Mouse (Mus musculus) forebrain, postnatal 0 days (tissue): ENCODE measurements around the gene Osbpl10. TPM values are rescaled to one million over a fixed set of nuclear protein-coding genes. Genes with fewer than 3 reads are reported as not detected.

Experiments used
- ATAC-seq: fragments of 200-750 bp; cut with Nextera tagmentation; 2 replicates; pipeline ENCODE4 v1.8.0; 2017; ENCODE audit warnings: mild to moderate bottlenecking, moderate library complexity
- DNase-seq: peaks from one replicate; pipeline ENCODE4 v3.0.0-alpha.2; 2015
- H3K27ac ChIP-seq: fragments of 300-500 bp; sonication (generic); 2 replicates; pipeline ENCODE4 v1.5.1; 2014; ENCODE audit warnings: low read depth, mild to moderate bottlenecking, antibody characterized with exemption, low read length, moderate library complexity, mixed read lengths
- H3K27me3 ChIP-seq: fragments of 300-500 bp; sonication (generic); 2 replicates; pipeline ENCODE4 v1.6.1; 2014; ENCODE audit warnings: mild to moderate bottlenecking, low read length, mixed read lengths; ENCODE audit not compliant: insufficient read depth
- H3K36me3 ChIP-seq: fragments of 300-500 bp; sonication (generic); 2 replicates; pipeline ENCODE4 v1.6.1; 2014; ENCODE audit warnings: mild to moderate bottlenecking, moderate library complexity; ENCODE audit not compliant: insufficient read depth
- H3K4me1 ChIP-seq: fragments of 300-500 bp; sonication (generic); 2 replicates; pipeline ENCODE4 v1.6.1; 2014; ENCODE audit warnings: antibody characterized with exemption; ENCODE audit not compliant: insufficient read depth
- H3K4me2 ChIP-seq: fragments of 300-500 bp; sonication (generic); 2 replicates; pipeline ENCODE4 v1.6.1; 2014; ENCODE audit warnings: low read depth, mild to moderate bottlenecking, moderate library complexity
- H3K4me3 ChIP-seq: fragments of 300-500 bp; sonication (generic); 2 replicates; pipeline ENCODE4 v1.5.1; 2014; ENCODE audit warnings: low read depth, low read length, mixed read lengths
- H3K9ac ChIP-seq: fragments of 300-500 bp; sonication (generic); 2 replicates; pipeline ENCODE4 v1.6.1; 2014; ENCODE audit warnings: mild to moderate bottlenecking
- H3K9me3 ChIP-seq: fragments of 300-500 bp; sonication (generic); 2 replicates; pipeline ENCODE4 v1.6.1; 2016; ENCODE audit warnings: low read length
- CTCF ChIP-seq: sonication (generic); IDR thresholded peaks from 2 replicates; pipeline ENCODE4 v1.5.1; 2016; ENCODE audit warnings: antibody characterized with exemption, control low read depth, low read depth
- WGBS: fragments of 180-500 bp; shearing (Covaris S2); extraction: QIAGEN DNeasy Blood & Tissue Kit; methylation state at CpG from one replicate; pipeline ENCODE4 v1.1.7; 2014; 5-methylcytosine and 5-hydroxymethylcytosine counted together
- polyA plus RNA-seq: library from polyadenylated mRNA; unstranded; fragments of >200 nt; fragmentation: Nextera tagmentation; extraction: Ambion mirVana; gene quantifications from 2 replicates; pipeline ENCODE4 v1.2.1, GENCODE M21; 2015
- total RNA-seq: library from RNA; depleted of rRNA; stranded (reverse); fragments of >200 nt; gene quantifications from 2 replicates; pipeline ENCODE4 v1.2.3, GENCODE M21; 2014

The Osbpl10 gene
- total and polyA plus RNA-seq, 2 experiments from 2014 or later, result 3.0 to 22.4 TPM

DNA sequence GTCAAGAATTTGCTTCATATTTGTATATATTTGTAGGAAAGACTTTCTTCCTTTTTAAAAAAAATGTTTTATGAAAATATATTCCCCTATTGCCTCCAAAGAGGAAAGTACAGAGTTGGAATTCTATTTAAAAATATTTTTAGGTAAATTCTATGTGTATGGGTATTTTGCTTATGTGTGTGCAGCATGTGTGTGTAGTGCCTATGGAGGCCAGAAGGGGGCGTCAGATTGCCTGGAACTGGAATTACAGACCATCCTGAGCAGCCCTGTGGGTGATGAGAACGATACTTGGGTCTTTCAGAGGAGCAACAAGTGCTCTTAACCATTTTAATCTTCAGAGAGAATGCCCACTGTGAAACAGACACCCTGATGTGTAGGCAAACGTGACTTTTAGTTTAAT, 132.3 kb downstream of the Osbpl10 start:
- Histone ChIP-seq H3K36me3 (no peaks in the 10 kb centered on the region), H3K4me3 (no peak overlapping the region), H3K9me3 (no peaks in the 10 kb centered on the region), H3K4me2 (no peak overlapping the region), H3K9ac (no peak overlapping the region), H3K27ac (no peak overlapping the region), H3K27me3 (no peaks in the 10 kb centered on the region), H3K4me1 (no peaks in the 10 kb centered on the region)
- DNase-seq (no peak), ATAC-seq (no peak)
- 57% methylated on average over 3 of the region's 3 CpGs for WGBS
- TF ChIP-seq CTCF, result no peak

DNA sequence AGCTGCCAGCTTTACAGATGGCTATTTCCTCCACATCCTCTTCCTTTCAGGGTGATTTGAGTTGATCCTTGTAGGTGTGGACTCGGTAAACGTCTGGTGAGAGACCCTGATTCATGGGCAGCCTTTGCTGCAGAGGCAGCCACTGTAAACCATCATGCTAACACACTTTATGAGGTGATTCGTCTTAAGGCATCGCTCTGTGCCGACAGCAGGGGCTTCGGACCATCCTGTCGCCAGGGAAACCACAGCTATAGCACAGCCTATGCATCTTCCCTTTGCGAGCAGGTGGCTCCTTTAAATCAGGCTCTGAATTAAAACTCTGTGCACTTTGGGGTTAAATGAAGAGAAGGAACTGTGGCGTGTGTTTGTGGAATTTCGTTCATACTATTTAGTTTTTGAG, 138.9 kb downstream of the Osbpl10 start:
- WGBS, result 74% methylated on average over 10 of the region's 10 CpGs
- H3K4me1 ChIP-seq, result no peaks in the 10 kb centered on the region
- TF ChIP-seq CTCF, result no peak
- H3K27me3 ChIP-seq, result no peaks in the 10 kb centered on the region
- no peaks in the 10 kb centered on the region for H3K9me3 ChIP-seq
- no peak overlapping the region for H3K4me3 ChIP-seq
- no peak overlapping the region for H3K27ac ChIP-seq
- H3K9ac ChIP-seq, result no peak overlapping the region
- no peaks in the 10 kb centered on the region for H3K36me3 ChIP-seq
- H3K4me2 ChIP-seq, result no peak overlapping the region
- DNase-seq, result no peak
- ATAC-seq, result no peak

- WGBS, result 47% methylated on average over 5 of the region's 5 CpGs
- Histone ChIP-seq H3K4me1 (no peaks in the 10 kb centered on the region), H3K9ac (no peak overlapping the region), H3K9me3 (no peaks in the 10 kb centered on the region), H3K27me3 (no peaks in the 10 kb centered on the region), H3K4me2 (no peak overlapping the region), H3K27ac (no peak overlapping the region), H3K4me3 (no peak overlapping the region), H3K36me3 (no peaks in the 10 kb centered on the region)
- DNase-seq (no peak), ATAC-seq (no peak)
- no peak for TF ChIP-seq CTCF
These were observed 141.9 kb downstream of the Osbpl10 start for GRCm38 (mm10) chr9:115120276-115120675.

- no peak overlapping the region for H3K4me3 ChIP-seq
- TF ChIP-seq CTCF, result no peak
- 40% methylated on average over 17 of the region's 17 CpGs for WGBS
- H3K4me1 ChIP-seq, result no peaks in the 10 kb centered on the region
- DNase-seq (peak; percentile 70), ATAC-seq (no peak)
- no peaks in the 10 kb centered on the region for H3K36me3 ChIP-seq
- no peak overlapping the region for H3K4me2 ChIP-seq
- no peak overlapping the region for H3K9ac ChIP-seq
- no peaks in the 10 kb centered on the region for H3K9me3 ChIP-seq
- no peaks in the 10 kb centered on the region for H3K27me3 ChIP-seq
- no peak overlapping the region for H3K27ac ChIP-seq
These were observed 142.4 kb downstream of the Osbpl10 start for GRCm38 (mm10) chr9:115120678-115121224.

DNA sequence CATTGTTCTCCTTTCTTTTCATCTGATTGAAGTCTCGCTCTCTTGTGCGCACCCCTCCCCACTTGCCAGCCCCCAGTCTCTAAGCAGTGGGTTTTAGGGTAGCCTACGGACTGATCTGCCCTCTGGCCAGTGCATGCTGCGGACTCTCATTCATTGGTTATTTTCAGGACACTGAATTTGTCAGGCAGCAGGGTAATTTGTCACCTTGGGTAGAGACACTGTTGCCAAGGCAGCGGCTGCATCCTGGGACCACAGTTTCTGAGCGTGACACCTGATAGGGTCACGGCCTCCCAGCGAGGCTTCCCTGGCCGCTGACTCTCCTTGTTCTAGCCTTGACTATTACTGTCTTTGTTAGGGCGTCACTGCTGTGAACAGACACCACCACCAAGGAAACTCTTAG, 149.0 kb downstream of the Osbpl10 start:
- Histone ChIP-seq H3K4me3 (no peak overlapping the region), H3K27me3 (no peaks in the 10 kb centered on the region), H3K9ac (no peak overlapping the region), H3K36me3 (no peaks in the 10 kb centered on the region), H3K4me1 (no peaks in the 10 kb centered on the region), H3K27ac (no peak overlapping the region), H3K9me3 (no peaks in the 10 kb centered on the region), H3K4me2 (no peak overlapping the region)
- ATAC-seq (no peak), DNase-seq (no peak)
- WGBS, result 45% methylated on average over 10 of the region's 10 CpGs
- no peak for TF ChIP-seq CTCF

DNA sequence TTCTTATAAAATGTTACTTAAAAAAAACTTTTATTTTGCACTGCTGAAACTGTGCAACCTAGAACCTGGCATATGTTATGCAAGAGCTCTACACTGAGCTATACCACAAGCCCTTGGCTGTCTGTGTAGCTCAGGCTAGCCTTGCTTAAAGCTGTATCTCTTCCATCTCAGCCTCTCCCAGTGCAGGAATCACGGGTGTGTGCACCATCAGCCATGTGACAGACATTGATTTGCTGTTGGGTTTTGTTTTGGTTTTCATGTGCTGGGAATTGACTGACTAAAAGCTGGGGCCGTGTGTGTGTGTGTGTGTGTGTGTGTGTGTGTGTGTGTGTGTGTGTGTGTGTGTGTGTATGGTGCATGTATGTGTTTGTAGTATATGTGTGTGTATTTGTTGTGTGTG, 155.6 kb downstream of the Osbpl10 start:
- no peaks in the 10 kb centered on the region for H3K9me3 ChIP-seq
- WGBS, result 69% methylated on average over 2 of the region's 2 CpGs
- no peak for TF ChIP-seq CTCF
- H3K4me3 ChIP-seq, result no peak overlapping the region
- H3K27ac ChIP-seq, result no peak overlapping the region
- no peak overlapping the region for H3K9ac ChIP-seq
- no peaks in the 10 kb centered on the region for H3K27me3 ChIP-seq
- ATAC-seq (no peak), DNase-seq (no peak)
- H3K36me3 ChIP-seq, result no peaks in the 10 kb centered on the region
- no peaks in the 10 kb centered on the region for H3K4me1 ChIP-seq
- H3K4me2 ChIP-seq, result no peak overlapping the region

DNA sequence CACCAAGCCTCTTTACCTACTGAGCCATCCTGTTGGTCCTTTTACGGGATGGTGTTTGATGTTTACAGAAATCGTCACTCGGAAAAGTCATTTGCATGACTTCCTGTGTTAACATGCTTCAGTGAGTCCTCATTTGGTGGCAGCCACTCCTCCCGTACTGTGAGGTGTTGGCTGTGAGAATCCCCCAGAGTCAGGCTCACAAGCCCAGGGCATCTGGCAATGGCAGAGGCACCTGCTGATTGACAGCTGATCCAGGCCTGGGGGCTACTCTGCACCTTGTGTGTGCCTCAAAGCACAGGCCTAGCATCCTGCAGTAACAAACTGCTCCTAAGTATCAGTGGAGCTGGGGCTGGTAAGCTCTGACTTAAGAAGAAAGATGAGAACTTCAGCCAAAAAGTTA, 156.4 kb downstream of the Osbpl10 start:
- no peak for TF ChIP-seq CTCF
- H3K27me3 ChIP-seq, result no peaks in the 10 kb centered on the region
- H3K36me3 ChIP-seq, result no peaks in the 10 kb centered on the region
- ATAC-seq (no peak), DNase-seq (no peak)
- H3K27ac ChIP-seq, result no peak overlapping the region
- no peaks in the 10 kb centered on the region for H3K9me3 ChIP-seq
- no peak overlapping the region for H3K4me3 ChIP-seq
- no peak overlapping the region for H3K9ac ChIP-seq
- no peak overlapping the region for H3K4me2 ChIP-seq
- H3K4me1 ChIP-seq, result no peaks in the 10 kb centered on the region
- WGBS, result 47% methylated on average over 4 of the region's 4 CpGs
